Mouse (Mus musculus) liver, adult (tissue): ENCODE measurements around the gene Dgat2.

Experiments
- GATA4 ChIP-seq: IDR thresholded peaks from 2 replicates; pipeline ENCODE4 v1.6.1; 2014; ENCODE audit warnings: mild to moderate bottlenecking, low read length; ENCODE audit not compliant: insufficient replicate concordance

Dgat2 gene

GRCm38 (mm10) chr7:99155311-99156289 lies 26.9 kb downstream of the Dgat2 start:
- no peak for TF ChIP-seq GATA4

GRCm38 (mm10) chr7:99154648-99155151 lies 27.8 kb downstream of the Dgat2 start:
- no peak for TF ChIP-seq GATA4

DNA sequence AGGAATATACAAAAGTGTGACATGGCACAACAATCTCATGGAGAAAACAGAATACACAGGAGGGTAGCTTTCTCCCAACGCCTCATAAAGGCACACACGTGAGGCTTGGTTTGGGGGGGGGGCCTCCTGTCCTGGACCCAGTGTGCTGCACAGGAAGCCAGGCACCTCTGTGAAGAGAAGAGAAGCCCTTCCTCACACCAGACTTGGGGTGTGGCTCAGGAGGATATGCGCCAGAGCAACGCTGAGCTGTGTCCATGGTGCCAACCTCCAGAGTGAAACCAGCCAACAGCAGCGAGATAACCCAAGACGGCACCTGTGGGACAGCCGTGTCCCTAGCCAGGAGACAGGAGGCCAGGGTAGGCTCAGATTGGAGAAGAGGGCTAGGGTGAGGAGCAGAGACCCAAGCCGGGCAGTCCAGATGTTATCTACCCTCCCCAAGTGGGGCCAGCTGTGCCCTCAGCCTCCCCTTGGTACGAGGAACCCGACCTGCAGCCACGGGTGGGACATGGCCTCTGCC lies 28.8 kb downstream of the Dgat2 start:
- no peak for TF ChIP-seq GATA4

- no peak for TF ChIP-seq GATA4
Observed at GRCm38 (mm10) chr7:99152756-99153155, 29.8 kb downstream of the Dgat2 start.

- no peak; the same call in 1 of the 2 replicates for TF ChIP-seq GATA4
Observed at GRCm38 (mm10) chr7:99151342-99151741, 31.2 kb downstream of the Dgat2 start.

DNA sequence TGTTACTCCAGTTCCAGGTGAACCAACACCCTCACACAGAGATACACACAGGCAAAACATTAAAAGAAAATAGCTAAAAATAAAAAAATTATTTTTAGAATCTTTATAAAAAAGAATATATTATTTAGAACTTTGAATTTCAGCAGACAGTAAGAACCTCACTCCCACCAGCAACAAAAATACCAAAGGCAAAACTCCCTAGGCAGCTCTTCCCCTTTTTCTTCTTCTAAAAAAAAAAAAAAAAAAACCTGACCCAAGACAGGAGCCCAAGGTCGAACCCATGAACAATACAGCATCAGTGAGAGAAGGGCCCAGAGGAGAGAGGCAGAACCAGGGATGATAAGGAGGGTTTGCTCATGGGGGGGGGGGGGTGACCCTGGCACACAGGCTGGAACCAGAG lies 33.5 kb downstream of the Dgat2 start:
- no peak for TF ChIP-seq GATA4

DNA sequence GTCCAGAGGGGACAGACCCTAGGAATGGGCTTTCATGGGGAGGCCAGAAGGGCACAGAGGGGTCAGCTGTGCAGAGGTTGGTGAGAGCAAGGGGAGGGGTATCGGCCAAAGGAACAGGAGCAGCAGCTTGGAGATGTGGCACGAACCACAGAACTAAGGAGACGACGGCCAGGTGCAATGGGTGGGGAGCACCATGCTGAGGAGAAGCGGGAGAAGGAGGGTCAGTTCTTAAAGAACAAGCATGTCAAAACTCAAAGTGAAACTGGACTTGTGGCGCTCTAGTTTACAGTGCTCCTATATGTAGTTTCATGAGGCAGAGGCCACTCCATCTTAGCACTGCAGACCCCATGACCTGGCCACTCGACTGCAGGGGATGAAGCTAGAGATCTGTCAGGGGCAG lies 35.0 kb downstream of the Dgat2 start:
- TF ChIP-seq GATA4 = no peak

DNA sequence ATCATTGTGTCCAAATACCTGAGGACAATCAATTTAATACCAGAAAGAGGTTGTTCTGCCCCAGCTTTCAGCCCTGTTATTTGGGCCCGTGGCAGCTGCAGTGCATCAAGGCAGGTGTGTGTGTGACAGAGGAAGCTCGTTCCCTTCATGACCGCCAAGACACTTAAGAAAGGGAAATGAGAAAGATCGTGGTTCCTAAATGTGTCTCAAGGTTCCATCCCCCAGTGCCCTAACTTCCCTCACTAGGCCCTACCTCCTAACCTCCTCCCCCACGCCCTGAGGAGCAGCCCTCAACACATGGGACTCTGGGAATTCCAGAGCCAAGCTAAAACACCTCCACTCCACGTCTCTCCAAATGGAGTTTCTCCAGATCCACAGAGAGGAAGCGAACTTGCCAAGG lies 35.6 kb downstream of the Dgat2 start:
- no peak for TF ChIP-seq GATA4

GRCm38 (mm10) chr7:99146011-99146410 lies 36.5 kb downstream of the Dgat2 start:
- no peak; the same call in 1 of the 2 replicates for TF ChIP-seq GATA4

- TF ChIP-seq GATA4 = no peak
Observed at GRCm38 (mm10) chr7:99144616-99145015, 37.9 kb downstream of the Dgat2 start.

DNA sequence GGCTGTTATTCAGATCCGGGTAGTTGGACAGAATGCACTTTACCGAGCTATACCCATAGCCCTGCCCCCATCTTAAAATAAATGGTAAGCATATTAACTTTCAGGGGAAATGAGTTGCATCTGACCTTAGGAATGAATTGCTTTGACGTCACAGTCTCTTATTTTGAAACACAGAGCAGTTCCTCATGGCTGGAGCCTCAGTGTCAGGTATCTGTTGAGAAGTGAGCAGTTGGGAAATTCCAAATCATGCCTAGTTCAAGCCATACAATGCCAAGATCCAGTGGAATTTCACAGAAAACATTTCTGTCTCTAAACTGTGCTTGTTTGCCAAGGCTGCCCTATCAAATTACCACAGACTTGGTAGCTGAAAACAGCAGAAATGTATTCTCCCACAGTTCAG lies 39.3 kb downstream of the Dgat2 start:
- no peak for TF ChIP-seq GATA4

GRCm38 (mm10) chr7:99141919-99142606 lies 40.5 kb downstream of the Dgat2 start:
- TF ChIP-seq GATA4 = no peak

DNA sequence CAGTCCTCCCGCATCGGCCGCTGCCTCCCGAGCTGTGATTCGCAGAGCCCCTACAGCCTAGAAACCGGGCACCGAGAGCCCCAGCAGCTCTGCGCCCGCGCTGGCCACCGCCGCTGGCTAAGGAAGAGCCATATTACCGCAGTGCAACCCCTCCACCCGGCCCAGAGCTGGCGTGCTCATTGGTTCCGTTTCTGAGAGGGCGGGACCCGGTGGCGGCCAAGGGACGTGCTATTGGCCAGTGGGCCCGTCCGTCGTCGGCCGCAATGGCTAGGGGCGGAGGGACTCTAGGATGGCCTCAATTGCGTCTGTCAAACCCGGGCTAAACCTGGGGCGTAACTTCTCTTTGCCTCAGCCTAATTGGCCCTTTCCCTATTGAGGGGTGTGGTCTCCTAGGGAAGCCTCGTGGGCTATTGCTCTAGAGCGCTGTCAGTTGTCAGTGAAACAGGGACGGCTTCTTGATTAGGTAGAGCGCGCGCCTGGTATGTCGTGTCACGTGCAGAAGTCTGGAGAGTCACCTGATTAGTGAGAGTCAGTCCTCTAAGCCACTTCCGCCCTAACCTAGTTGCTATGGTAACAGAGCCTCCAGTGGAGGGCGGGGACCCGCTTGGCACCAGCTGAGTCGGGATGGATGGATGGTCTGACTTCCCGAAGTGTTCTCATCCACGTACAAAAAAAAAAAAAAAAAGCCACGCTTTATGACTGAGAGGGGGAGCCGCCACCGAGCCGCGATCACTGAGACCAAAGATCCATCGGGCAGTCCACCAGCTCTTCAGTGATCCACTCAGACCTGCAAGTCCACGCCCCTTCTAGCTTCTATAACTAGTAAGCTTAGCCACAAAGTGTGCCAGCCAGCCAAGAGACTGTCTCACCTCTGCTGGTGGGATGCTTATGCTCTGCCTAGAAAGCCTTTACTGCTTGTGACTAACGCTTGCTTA lies 41.3 kb downstream of the Dgat2 start, which contains the start of gene Uvrag:
Uvrag (minus strand) TSS at position 158 of the 935 bp plus-strand sequence.
- TF ChIP-seq GATA4 = peak; percentile 29; the same call in 1 of the 2 replicates

- TF ChIP-seq GATA4 = no peak
Observed at GRCm38 (mm10) chr7:99140511-99140910, 42.0 kb downstream of the Dgat2 start.

- TF ChIP-seq GATA4 = no peak
Observed at GRCm38 (mm10) chr7:99139841-99140491, 42.6 kb downstream of the Dgat2 start.
